Mouse (Mus musculus): ENCODE data around the gene Stk24. TPM values are rescaled to one million over a fixed set of nuclear protein-coding genes. Genes with fewer than 3 reads are reported as not detected.
"Not testable (repeated sequence)": the region's sequence is repeated elsewhere in the genome, so short reads cannot be mapped to it uniquely, and the experiment has no call there.

Stk24 gene
- polyA plus RNA-seq, 1 experiment from 2014 or later: 33.2 TPM

DNA sequence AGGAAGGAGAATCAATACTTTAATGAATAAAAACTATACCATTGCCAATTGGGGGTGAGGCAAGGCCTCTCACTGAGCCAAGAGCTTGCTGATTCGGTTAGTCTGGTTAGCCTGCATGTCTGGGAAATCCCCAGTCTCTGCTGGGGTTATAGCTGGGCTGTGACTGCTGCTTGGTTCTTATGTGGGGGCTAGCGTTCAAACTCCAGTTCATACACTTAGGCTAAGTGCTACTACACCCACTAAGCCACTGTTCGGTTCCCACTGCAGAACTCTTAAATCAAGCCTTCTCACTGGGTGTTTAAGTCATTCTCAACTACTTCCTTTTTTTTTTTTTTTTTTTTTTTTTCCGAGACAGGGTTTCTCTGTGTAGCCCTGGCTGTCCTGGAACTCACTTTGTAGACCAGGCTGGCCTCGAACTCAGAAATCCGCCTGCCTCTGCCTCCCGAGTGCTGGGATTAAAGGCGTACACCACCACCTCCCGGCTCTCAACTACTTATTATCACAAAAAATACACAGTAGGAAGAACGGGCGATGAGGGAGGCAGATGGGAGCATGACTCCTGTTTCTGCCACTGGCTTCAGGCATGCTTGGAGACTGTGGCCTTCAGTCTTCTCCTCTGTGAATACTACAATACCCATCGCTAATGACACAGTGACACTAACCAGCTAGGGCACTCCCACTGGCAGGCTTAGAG lies 37.0 kb upstream of the Stk24 start:
- no peaks in the 10 kb centered on the region for H3K4me1 ChIP-seq (ENCODE audit: control insufficient read depth, insufficient read depth, low read length)
- H3K9me3 ChIP-seq (replicated peaks; ENCODE audit: control insufficient read depth, low read length): peaks cover 6% of the 10 kb centered on the region; the same call in 1 of the 2 replicates
- H3K36me3 ChIP-seq (ENCODE audit: control insufficient read depth, insufficient read depth, low read length): no peaks in the 10 kb centered on the region
- ATAC-seq (ENCODE audit: insufficient read depth, low FRiP score): no peak
- H3K4me2 ChIP-seq (ENCODE audit: low read depth, low read length): no peak overlapping the region
- H3K27ac ChIP-seq (ENCODE audit: low read length): no peak overlapping the region
- no peaks in the 10 kb centered on the region for H3K27me3 ChIP-seq (ENCODE audit: control insufficient read depth, insufficient read depth, low read length)
- no peak overlapping the region for H3K4me3 ChIP-seq (replicated peaks; ENCODE audit: low read length)
- WGBS: 82% methylated on average over 10 of the region's 12 CpGs
- no peak overlapping the region for H3K9ac ChIP-seq (ENCODE audit: low read length)

- Histone ChIP-seq H3K4me2 (ENCODE audit: low read depth, low read length) (no peak overlapping the region), H3K9ac (ENCODE audit: low read length) (no peak overlapping the region), H3K9me3 (replicated peaks; ENCODE audit: control insufficient read depth, low read length) (no peaks in the 10 kb centered on the region), H3K27ac (ENCODE audit: low read length) (no peak overlapping the region), H3K27me3 (ENCODE audit: control insufficient read depth, insufficient read depth, low read length) (no peaks in the 10 kb centered on the region), H3K36me3 (ENCODE audit: control insufficient read depth, insufficient read depth, low read length) (no peaks in the 10 kb centered on the region), H3K4me1 (ENCODE audit: control insufficient read depth, insufficient read depth, low read length) (no peaks in the 10 kb centered on the region), H3K4me3 (replicated peaks; ENCODE audit: low read length) (no peak overlapping the region)
- peak; percentile 81 for ATAC-seq (ENCODE audit: insufficient read depth, low FRiP score)
- 51% methylated on average over 6 of the region's 6 CpGs for WGBS
These were observed 34.9 kb upstream of the Stk24 start for GRCm38 (mm10) chr14:121414635-121415241.

GRCm38 (mm10) chr14:121413726-121414125 lies 33.9 kb upstream of the Stk24 start:
- 93% methylated on average over 1 of the region's 1 CpGs for WGBS
- H3K4me3 ChIP-seq (replicated peaks; ENCODE audit: low read length); ATAC-seq (ENCODE audit: insufficient read depth, low FRiP score); H3K27me3 ChIP-seq (ENCODE audit: control insufficient read depth, insufficient read depth, low read length); H3K4me1 ChIP-seq (ENCODE audit: control insufficient read depth, insufficient read depth, low read length); H3K36me3 ChIP-seq (ENCODE audit: control insufficient read depth, insufficient read depth, low read length); H3K9ac ChIP-seq (ENCODE audit: low read length); H3K9me3 ChIP-seq (replicated peaks; ENCODE audit: control insufficient read depth, low read length); H3K4me2 ChIP-seq (ENCODE audit: low read depth, low read length); H3K27ac ChIP-seq (ENCODE audit: low read length): not testable (repeated sequence)

DNA sequence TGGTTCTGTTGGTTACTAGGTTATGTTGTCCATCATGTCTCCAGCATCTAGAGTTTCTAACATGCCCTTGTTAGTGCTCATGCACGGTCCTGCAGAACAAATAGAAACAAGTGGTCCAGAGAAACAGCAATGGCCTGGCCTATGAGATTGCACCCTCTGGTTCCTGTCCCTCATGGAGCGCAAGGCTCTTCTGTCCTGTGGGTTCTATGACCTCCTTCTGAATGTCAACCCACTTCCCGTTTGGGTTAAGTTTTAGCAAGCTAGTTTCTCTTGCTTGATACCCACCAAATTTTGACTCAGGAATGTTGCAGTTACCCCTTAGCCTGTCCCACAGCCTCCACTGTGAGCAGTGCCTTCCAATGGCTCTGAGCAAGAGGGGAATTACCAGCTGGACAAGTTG lies 29.1 kb upstream of the Stk24 start:
- Histone ChIP-seq H3K4me2 (ENCODE audit: low read depth, low read length) (no peak overlapping the region), H3K9ac (ENCODE audit: low read length) (no peak overlapping the region), H3K36me3 (ENCODE audit: control insufficient read depth, insufficient read depth, low read length) (no peaks in the 10 kb centered on the region), H3K4me1 (ENCODE audit: control insufficient read depth, insufficient read depth, low read length) (0 out of 2 replicates have a peak, but pooled peaks cover 5% of the 10 kb centered on the region), H3K27me3 (ENCODE audit: control insufficient read depth, insufficient read depth, low read length) (no peaks in the 10 kb centered on the region), H3K4me3 (replicated peaks; ENCODE audit: low read length) (no peak overlapping the region), H3K9me3 (replicated peaks; ENCODE audit: control insufficient read depth, low read length) (no peaks in the 10 kb centered on the region), H3K27ac (ENCODE audit: low read length) (no peak overlapping the region)
- ATAC-seq (ENCODE audit: insufficient read depth, low FRiP score): no peak
- 83% methylated on average over 3 of the region's 3 CpGs for WGBS

DNA sequence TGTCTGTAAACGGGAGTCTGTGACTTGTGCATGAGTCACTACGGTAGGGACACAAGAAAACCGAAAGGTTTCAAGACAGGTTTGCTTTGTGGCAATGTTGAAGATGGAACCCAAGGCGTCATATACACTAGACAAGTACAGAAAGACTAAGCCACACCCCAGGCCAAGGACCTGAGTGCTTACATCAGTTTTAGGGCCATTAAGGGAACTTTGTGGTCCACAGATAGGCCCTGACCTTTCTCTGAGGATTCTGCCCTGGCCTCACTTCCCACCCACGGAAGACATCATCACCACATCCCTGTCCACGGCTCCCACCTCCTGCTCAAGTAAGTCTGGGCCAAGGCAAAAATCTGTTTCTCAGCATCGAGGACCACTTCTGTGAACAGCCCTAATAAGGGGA lies 27.1 kb upstream of the Stk24 start:
- no peak overlapping the region for H3K4me3 ChIP-seq (replicated peaks; ENCODE audit: low read length)
- H3K27ac ChIP-seq (ENCODE audit: low read length): no peak overlapping the region
- H3K4me1 ChIP-seq (ENCODE audit: control insufficient read depth, insufficient read depth, low read length): 0 out of 2 replicates have a peak, but pooled peaks cover 5% of the 10 kb centered on the region
- no peak overlapping the region for H3K9ac ChIP-seq (ENCODE audit: low read length)
- 0 out of 2 replicates have a peak, but pooled peaks cover 4% of the 10 kb centered on the region for H3K9me3 ChIP-seq (replicated peaks; ENCODE audit: control insufficient read depth, low read length)
- no peaks in the 10 kb centered on the region for H3K36me3 ChIP-seq (ENCODE audit: control insufficient read depth, insufficient read depth, low read length)
- ATAC-seq (ENCODE audit: insufficient read depth, low FRiP score): no peak
- no peaks in the 10 kb centered on the region for H3K27me3 ChIP-seq (ENCODE audit: control insufficient read depth, insufficient read depth, low read length)
- H3K4me2 ChIP-seq (ENCODE audit: low read depth, low read length): no peak overlapping the region
- 93% methylated on average over 7 of the region's 7 CpGs for WGBS

GRCm38 (mm10) chr14:121405546-121405945 lies 25.7 kb upstream of the Stk24 start:
- Histone ChIP-seq H3K9me3 (replicated peaks; ENCODE audit: control insufficient read depth, low read length) (0 out of 2 replicates have a peak, but pooled peaks cover 4% of the 10 kb centered on the region), H3K4me1 (ENCODE audit: control insufficient read depth, insufficient read depth, low read length) (0 out of 2 replicates have a peak, but pooled peaks cover 5% of the 10 kb centered on the region), H3K36me3 (ENCODE audit: control insufficient read depth, insufficient read depth, low read length) (no peaks in the 10 kb centered on the region), H3K27me3 (ENCODE audit: control insufficient read depth, insufficient read depth, low read length) (no peaks in the 10 kb centered on the region), H3K4me3 (replicated peaks; ENCODE audit: low read length) (peak overlapping the region; percentile 14), H3K4me2 (ENCODE audit: low read depth, low read length) (peak overlapping the region; percentile 40), H3K9ac (ENCODE audit: low read length) (no peak overlapping the region), H3K27ac (ENCODE audit: low read length) (no peak overlapping the region)
- ATAC-seq (ENCODE audit: insufficient read depth, low FRiP score): no peak
- 42% methylated on average over 15 of the region's 15 CpGs for WGBS

GRCm38 (mm10) chr14:121405120-121405519 lies 25.3 kb upstream of the Stk24 start:
- Histone ChIP-seq H3K4me2 (ENCODE audit: low read depth, low read length) (peak overlapping the region; percentile 40), H3K36me3 (ENCODE audit: control insufficient read depth, insufficient read depth, low read length) (no peaks in the 10 kb centered on the region), H3K4me3 (replicated peaks; ENCODE audit: low read length) (peak overlapping the region; percentile 14), H3K9ac (ENCODE audit: low read length) (no peak overlapping the region; the same call in 1 of the 2 replicates), H3K4me1 (ENCODE audit: control insufficient read depth, insufficient read depth, low read length) (0 out of 2 replicates have a peak, but pooled peaks cover 5% of the 10 kb centered on the region), H3K9me3 (replicated peaks; ENCODE audit: control insufficient read depth, low read length) (0 out of 2 replicates have a peak, but pooled peaks cover 4% of the 10 kb centered on the region), H3K27ac (ENCODE audit: low read length) (no peak overlapping the region), H3K27me3 (ENCODE audit: control insufficient read depth, insufficient read depth, low read length) (no peaks in the 10 kb centered on the region)
- 42% methylated on average over 13 of the region's 13 CpGs for WGBS
- no peak for ATAC-seq (ENCODE audit: insufficient read depth, low FRiP score)

- Histone ChIP-seq H3K36me3 (ENCODE audit: control insufficient read depth, insufficient read depth, low read length) (no peaks in the 10 kb centered on the region), H3K27ac (ENCODE audit: low read length) (no peak overlapping the region), H3K4me3 (replicated peaks; ENCODE audit: low read length) (no peak overlapping the region), H3K4me2 (ENCODE audit: low read depth, low read length) (no peak overlapping the region), H3K4me1 (ENCODE audit: control insufficient read depth, insufficient read depth, low read length) (no peaks in the 10 kb centered on the region), H3K27me3 (ENCODE audit: control insufficient read depth, insufficient read depth, low read length) (no peaks in the 10 kb centered on the region), H3K9me3 (replicated peaks; ENCODE audit: control insufficient read depth, low read length) (0 out of 2 replicates have a peak, but pooled peaks cover 4% of the 10 kb centered on the region), H3K9ac (ENCODE audit: low read length) (no peak overlapping the region)
- ATAC-seq (ENCODE audit: insufficient read depth, low FRiP score): no peak
- 79% methylated on average over 6 of the region's 6 CpGs for WGBS
These were observed 19.9 kb upstream of the Stk24 start for GRCm38 (mm10) chr14:121399676-121400075.

GRCm38 (mm10) chr14:121397471-121397870 lies 17.7 kb upstream of the Stk24 start:
- no peaks in the 10 kb centered on the region for H3K36me3 ChIP-seq (ENCODE audit: control insufficient read depth, insufficient read depth, low read length)
- H3K9ac ChIP-seq (ENCODE audit: low read length): no peak overlapping the region
- H3K4me1 ChIP-seq (ENCODE audit: control insufficient read depth, insufficient read depth, low read length): no peaks in the 10 kb centered on the region
- H3K4me3 ChIP-seq (replicated peaks; ENCODE audit: low read length): no peak overlapping the region
- WGBS: 45% methylated on average over 1 of the region's 1 CpGs
- H3K27me3 ChIP-seq (ENCODE audit: control insufficient read depth, insufficient read depth, low read length): no peaks in the 10 kb centered on the region
- ATAC-seq (ENCODE audit: insufficient read depth, low FRiP score): no peak
- no peak overlapping the region for H3K27ac ChIP-seq (ENCODE audit: low read length)
- no peaks in the 10 kb centered on the region for H3K9me3 ChIP-seq (replicated peaks; ENCODE audit: control insufficient read depth, low read length)
- no peak overlapping the region for H3K4me2 ChIP-seq (ENCODE audit: low read depth, low read length)

All from stomach, embryonic 16.5 days (tissue).